Mouse (Mus musculus): ENCODE results near the gene Ednra. TPM values are rescaled to one million over a fixed set of nuclear protein-coding genes. Genes with fewer than 3 reads are reported as not detected.

Ednra gene
- total RNA-seq (2021): 10 to 100 TPM; 45.8 to 50.9 TPM

DNA sequence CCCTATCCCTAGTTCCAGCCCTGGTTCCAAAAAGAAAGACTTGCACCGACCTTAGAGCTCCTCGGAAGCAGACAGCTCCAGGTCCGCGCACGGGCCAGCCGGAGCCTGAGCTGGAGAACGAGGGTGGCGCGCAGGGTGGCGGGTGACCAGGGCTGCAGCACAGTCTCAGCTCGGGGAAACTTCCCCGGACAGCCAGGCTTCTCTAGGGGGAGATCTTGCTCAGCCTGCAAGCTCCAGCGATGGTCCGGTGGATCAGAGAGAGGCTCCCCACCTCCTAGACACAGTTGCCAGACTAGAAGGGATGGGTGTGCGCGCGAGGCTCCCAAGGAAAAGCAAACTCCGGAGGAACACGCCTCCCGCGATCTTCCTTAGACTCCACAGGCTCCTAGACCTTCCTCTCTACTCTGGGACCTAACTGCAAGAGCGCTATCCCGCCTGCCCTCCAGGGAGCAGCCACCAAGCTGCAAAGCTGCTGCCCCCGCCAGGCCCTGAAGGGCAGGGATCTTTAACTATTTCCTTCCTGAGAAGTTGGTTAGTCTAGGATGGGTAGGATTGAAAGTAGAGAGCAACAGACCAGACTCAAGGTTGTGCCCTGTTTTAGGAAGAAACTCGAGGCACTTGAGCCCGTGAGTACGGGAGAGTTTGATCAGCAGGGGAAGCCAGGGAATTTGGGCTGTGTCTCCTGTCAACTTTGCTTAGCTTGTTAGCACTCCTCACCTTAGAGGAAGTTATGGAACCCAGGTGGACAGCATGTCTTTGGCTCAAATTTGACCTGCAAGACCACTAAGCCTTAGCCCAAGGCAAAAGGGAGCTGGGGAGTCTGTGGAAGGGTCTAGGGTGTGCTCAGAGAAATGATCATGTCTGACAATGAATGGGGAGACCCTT is at the start of gene Ednra:
Gene Ednra (minus strand): TSS at position 419 of the 885 bp plus-strand sequence.
- DNase-seq (ENCODE audit: low spot score): peak; percentile 40
- intact Hi-C loops (cut with DNase I): loop anchor here (5.0 kb wide), 3 partner anchors 42 to 278 kb away; no protein-coding TSS in a partner anchor

DNA sequence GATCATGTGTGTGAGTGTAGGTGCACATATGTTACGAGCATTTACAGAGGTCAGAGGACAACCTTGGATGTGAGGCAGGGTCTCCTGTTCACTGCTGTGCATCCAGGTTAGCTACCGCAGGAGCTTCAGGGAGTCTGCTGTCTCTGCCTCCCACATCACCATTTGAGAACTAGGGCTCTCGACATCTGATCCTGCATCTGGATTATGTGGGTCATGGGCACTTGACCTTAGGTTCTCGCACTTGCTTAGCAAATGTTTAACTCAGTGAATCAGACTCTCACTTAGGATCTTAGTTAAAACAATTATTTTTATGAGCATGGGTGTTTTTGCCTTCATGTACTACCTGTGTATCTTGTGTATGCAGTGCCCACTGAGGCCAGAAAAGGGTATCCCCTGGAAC is 49.6 kb upstream of the Ednra start:
- intact Hi-C loops (cut with DNase I): no loop called here
- DNase-seq (ENCODE audit: low spot score): no peak

DNA sequence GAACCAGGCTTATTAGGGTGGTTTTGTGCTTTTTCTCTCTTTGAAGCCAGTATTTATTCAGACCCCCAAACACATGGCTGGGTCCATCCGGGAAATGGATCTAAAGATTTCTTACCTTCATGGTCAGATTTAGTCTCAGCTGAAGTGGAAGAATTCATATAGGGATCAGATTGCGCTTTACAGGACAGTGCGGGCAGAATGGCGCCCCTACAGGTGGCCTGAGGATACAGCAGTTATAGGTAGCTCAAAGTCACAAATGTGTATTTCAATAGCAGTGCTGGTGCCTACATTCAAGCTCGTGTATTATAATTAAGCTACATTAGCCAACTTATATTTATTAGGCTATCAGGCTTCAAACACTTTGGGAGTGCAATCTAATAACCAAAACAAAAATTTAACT is 49.0 kb upstream of the Ednra start:
- no peak for DNase-seq (ENCODE audit: low spot score)
- intact Hi-C loops (cut with DNase I): no loop called here

DNA sequence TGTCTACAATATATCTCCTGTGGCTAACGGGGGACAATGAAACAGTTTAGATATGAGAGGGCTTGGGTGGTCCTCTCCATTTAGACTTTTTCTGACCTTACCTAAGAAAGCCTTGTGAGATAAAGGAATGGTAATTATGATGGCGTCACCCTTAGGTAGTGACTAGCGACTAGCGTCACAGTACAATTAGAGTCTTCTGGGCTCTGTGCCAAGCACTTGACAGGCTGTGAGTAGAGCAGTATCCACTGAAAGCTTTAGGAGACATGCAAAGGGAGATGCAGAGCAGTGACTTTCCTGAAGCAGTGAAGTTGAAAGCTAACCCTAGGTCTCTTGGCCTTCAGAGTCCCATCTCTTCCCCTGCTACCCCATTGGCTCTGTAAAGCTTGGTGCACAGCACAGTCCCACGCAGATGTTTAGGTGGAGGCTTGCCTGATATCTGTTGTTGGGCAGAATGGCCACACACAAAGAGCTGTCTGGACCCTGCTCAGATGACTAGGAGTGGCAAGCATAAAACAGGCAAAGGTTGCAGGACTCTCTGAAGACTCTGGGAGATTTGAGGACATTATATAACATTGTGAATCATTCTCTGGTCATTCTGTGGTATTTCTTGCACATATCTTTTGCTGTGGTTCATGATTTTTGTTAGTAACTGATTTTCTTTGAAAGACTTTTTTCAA is 48.1 kb upstream of the Ednra start:
- DNase-seq (ENCODE audit: low spot score): no peak
- intact Hi-C loops (cut with DNase I): no loop called here

DNA sequence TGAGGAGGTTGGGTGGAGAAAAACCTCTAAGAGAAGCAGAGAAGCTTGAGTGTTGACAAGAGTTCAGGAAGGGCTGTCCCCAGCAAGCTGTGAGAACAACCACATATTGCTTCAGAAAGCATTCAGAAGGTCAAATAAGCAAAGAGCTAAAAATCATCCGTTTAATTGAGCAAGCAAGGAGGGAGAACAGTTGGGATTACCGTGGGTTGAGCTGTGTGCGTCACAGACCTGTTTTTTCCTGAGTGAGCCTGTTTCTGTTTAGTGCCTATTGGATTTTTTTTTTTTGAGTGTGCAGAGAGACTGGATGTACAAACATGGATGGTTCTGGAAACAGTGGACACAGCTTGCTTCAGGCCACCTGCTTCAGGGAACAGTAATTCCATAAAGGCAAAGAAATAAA is 46.7 kb upstream of the Ednra start:
- intact Hi-C loops (cut with DNase I): no loop called here
- DNase-seq (ENCODE audit: low spot score): no peak

DNA sequence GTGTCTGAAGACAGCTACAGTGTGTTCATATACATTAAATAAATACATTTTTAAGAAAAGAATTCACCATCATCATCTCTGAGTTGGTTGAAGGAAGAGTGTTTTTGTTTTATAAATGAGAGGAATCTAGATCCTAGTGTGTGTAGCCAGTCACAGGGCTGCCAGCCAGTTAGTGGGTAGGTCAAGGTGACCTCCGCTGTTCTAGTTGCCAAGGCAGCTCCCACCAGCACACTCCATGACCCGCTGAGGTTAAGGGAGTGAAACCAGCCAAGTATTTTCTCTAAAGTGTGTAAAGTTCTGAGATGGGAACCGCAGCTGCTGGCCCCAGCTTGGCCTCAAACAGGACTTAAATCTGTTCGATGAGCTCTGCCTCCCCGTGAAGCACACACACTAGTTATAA is 44.7 kb upstream of the Ednra start:
- DNase-seq (ENCODE audit: low spot score): no peak
- intact Hi-C loops (cut with DNase I): no loop called here

DNA sequence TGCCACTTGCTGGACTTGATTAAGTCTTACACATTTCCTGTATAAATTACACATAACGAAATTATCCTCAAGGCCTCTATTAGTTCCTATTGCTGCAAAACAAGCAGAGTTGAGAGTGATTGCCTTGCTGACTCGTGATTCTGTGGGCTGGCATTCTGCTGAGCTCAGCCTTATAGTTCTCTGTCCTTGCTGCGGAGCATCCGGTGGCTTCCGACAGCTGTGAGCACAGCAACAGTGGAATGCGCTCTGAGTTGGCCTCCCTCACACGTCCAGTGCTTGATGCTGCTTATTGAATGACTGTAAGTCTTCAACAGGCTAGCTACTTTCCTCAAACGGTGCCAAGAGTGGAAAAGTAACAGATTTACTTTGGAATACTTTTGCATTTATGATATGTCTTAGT is 40.0 kb upstream of the Ednra start:
- intact Hi-C loops (cut with DNase I): no loop called here
- no peak for DNase-seq (ENCODE audit: low spot score)

DNA sequence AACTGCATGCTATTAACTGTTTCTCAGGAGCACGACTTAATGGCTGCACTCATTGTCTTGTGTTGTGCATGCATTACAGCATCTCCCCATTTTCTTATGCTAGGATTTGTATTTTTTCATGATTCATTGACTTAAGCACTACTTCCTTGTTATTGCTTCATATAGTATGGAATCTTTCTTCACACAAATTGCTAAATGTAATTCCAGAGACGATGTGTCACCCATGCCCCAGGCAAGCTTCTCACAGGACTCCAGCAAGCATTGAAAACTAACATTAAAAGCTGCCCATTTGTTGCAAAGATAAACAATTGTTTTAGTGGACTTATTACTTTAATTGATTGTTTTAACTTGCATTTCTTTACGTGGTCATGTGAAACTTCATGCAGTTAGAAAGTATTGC is 38.7 kb upstream of the Ednra start:
- intact Hi-C loops (cut with DNase I): no loop called here
- no peak for DNase-seq (ENCODE audit: low spot score)

DNA sequence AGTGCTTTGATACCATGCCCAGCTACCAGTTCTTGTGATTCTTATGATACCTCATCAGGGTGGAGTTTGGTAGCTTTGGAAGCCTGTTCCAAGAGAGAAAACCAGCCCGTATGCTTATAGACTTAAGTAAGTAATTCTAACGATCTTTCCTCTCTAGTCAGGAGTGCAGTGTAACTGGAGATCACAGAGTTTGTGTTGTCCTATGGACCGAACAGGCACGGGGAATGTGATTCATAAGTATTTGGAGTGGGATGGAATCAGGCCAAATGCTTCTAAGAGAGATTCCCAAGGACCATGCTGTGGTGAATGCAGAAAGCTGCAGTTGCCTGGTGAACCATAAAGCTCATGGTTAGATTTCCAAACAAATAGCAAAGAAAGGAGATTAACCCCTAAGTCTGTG is 31.2 kb upstream of the Ednra start:
- intact Hi-C loops (cut with DNase I): no loop called here
- DNase-seq (ENCODE audit: low spot score): no peak

DNA sequence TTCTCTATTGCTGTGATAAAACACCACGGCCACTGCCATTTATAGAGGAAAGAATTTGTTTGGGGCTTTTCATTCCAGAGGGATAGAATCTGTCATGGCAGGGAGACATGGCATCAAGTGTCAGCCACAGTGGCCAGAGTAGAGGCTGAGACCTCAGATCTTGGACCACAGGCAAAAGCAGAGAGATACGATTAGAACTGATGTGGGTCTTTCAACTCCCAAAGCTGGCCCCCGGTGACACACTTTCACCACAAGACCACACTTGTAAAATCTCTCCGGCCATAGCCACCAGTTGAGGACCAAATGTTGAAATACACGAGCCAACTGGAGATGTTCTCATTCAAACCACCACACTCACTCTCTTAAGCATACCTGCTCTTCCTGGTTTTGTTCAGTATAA is 29.5 kb upstream of the Ednra start:
- intact Hi-C loops (cut with DNase I): no loop called here
- no peak for DNase-seq (ENCODE audit: low spot score)

DNA sequence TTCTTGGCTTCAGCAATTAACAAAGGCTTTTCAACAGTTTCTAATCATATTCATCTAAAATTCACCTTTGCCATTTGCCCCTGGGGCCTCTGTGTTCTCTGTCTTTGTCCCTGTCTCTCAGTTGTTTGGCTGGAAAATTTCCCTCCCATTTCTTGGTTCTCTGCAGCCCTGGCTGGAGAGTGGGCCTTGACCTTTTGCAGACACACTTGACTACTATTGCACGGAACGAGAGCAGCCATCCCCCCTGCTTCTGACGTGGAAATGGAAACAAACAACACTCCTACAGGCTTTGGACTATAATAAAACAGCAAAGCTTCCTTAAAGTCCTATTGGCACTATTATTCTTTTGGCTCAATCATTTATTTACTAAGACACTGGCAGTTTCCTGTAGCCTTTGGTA is 27.8 kb upstream of the Ednra start:
- intact Hi-C loops (cut with DNase I): no loop called here
- no peak for DNase-seq (ENCODE audit: low spot score)

DNA sequence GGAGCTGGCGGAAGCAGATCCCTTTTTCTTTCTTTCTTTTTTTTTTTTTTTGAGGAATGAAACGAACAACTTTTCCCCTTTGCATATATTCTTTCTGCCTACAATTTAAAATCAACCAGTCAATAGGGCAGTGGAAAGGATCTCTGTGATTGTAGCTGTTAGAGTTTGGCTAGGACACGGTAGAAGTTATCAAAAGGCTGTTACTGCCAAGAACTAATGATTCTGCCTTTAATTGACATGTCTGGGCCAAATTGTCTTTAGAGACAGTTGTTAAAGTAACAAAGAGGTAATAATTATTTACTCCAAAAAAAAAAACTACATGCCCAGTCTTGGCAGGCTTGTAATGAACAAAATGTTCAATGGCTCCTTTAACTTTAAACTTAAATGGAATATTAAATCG is 26.1 kb upstream of the Ednra start:
- DNase-seq (ENCODE audit: low spot score): no peak
- intact Hi-C loops (cut with DNase I): no loop called here

DNA sequence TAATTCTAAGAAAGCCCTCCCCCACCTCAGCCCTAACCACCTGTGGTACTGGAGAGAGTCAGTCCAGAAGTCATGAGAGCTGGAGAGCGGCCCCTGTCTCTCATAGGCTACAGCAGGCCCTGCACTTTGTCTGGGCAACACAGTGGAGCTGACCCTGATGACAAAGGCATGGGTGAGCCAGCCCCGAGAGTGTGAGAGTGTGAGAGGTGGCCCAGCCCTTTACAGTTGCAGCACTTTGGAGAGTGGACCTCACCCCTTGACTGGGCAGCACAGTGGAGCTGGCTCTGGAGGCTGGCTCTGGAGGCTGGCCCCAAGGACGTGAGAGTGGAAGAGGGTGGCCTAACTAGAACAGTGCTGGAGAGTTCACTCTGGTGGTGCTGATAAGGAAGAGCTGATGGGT is 20.2 kb upstream of the Ednra start:
- intact Hi-C loops (cut with DNase I): no loop called here
- DNase-seq (ENCODE audit: low spot score): no peak

DNA sequence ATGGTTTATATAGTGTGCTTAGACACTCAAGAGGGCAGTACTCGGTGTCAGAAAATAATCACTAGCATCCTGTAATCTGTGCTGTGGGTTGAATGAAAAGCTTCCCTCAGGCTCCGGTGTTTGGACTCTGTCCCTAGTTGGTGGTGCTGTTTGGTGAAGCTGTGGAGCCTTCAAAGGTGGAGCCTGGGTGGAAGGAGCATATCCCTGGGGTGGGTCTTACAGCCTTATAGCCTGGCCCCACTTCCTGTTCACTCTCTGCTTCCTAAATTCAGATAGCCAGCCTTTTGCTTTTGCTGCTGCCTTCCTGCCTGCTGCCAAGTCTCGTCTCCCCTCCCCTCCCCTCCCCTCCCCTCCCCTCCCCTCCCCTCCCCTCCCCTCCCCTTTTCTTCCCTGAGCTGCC is 18.1 kb upstream of the Ednra start:
- intact Hi-C loops (cut with DNase I): no loop called here
- no peak for DNase-seq (ENCODE audit: low spot score)

DNA sequence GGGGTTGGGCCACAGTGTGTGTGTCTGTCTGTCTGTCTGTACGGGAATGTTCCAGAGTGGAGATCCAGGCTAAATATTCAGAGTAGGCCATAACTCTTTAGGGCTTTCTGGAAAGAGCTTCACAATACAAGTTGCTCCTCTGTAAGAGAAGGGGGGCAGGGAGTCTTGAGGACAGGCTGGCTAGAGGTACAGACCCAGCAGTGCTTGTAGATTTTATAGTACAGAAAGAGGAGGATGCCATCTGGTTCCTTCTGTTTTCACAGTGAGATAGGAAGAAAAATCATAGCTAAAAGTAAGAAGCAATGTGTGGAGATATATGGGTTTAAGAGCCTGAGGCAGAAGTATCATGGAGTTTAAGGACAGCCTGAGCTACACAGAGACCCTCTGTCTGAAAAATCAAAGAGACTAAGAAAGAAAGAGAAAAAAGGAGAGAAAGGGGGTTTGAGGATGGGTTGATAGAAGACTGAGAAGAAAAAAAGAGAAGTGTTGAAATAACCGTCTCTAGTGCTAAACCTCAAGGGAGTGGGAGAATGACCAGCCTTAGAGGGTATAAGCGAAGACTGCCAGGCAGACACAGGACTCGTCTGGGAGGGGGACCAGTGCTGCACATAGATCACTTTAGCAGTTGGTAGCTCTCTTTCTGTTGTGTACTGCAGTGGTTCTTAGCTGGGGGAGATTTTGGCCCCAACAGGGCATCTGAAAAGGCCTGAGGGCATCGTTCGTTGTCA is 16.9 kb upstream of the Ednra start:
- intact Hi-C loops (cut with DNase I): no loop called here
- DNase-seq (ENCODE audit: low spot score): no peak

DNA sequence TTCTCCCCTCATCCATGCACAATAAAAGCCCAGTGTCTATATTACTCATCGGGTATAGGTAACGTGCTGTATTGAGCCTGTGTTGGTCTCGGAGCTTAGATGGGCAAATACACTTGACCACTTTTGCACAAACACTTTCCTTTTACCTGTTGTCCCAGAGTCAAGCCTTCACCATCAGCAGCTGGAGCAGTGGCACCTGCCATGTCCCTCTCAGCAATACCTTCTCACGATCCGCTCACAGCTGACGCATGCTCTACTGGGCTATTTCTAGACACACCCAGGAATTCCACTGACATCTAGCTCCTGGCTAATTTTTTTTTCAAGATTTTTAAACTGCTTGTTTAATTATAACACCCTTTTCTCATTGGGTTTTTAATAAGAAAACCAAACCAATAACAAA is 14.2 kb upstream of the Ednra start:
- no peak for DNase-seq (ENCODE audit: low spot score)
- intact Hi-C loops (cut with DNase I): no loop called here

DNA sequence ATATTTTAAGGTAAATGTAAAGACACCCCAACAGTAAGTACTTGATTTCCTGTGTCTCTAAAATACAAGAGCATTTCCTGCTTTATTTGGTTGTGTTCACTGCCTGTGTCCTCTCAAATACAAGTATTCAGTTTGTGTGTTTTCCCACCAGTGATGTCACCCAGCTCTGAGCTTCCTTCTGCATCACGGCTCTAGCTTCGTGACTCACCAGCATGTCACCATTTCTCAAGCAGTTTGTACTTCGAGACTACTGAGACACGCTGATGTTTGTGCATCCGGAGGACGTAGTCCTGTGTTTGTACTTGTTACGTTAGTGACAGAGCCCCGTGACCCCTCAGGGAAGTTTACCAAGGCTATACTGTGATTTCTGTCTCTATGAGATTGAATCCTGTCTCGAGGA is 13.1 kb upstream of the Ednra start:
- no peak for DNase-seq (ENCODE audit: low spot score)

DNA sequence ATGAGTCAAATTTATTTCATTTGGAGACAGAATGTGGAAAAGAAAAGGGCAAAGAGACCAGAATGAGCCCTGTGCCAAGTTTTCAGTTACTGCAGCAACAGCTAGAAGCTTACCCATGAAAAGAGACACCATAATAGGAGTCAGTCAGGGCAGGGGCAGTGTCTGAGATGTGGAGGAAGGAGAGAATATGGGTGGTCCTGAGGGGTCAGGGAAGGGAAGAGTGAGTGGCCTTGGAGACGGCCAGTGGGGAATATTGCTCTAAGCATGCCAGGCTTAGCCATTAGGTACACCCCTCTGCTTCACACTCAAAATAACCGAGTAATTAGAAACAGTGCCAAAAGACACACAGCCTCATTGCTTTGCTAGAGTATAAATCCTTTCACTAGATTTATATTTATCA is 9.5 kb upstream of the Ednra start:
- no peak for DNase-seq (ENCODE audit: low spot score)
- intact Hi-C loops (cut with DNase I): no loop called here

More for the DNA sequence above, 13.1 kb upstream of the Ednra start:
- intact Hi-C loops (cut with DNase I): no loop called here

DNA sequence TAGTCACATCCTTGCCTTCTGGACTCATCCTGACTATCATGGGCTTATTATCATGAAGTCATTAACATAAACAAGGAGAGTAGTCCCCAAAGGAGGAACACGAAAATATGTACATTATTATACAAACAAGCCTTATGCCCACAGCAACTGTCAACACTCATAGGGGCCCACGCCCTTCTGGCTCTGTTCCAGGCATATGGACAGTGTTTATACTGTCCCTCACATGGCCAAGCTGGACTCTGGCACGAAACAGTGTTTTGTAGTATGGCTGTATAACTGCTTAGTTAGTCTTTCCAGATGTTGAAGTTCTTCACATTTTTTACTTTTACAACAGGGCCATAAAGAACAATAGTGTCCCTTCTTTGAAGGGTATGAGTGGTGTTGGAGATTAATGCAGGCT is 8.7 kb upstream of the Ednra start:
- intact Hi-C loops (cut with DNase I): no loop called here
- DNase-seq (ENCODE audit: low spot score): no peak

DNA sequence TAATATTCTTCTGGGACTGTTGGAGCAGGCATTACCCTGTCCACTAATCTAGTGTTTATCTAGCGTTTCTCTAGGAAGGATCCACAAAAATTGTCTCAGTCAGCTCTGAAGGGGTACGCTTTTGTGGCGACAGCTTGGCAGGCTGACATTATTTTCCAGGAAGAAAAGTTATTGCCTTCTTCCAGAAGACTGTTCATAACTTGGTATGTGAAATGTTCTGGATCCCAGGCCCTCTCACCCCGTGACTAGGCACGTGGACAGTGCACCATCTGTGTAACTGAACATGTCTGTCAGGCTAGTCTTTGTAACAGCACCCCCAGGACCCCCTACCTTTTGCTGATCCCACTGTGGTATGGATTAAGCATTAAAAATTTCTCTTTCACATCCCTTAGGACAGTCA is 1.1 kb upstream of the Ednra start:
- intact Hi-C loops (cut with DNase I): no loop called here
- DNase-seq (ENCODE audit: low spot score): no peak

DNA sequence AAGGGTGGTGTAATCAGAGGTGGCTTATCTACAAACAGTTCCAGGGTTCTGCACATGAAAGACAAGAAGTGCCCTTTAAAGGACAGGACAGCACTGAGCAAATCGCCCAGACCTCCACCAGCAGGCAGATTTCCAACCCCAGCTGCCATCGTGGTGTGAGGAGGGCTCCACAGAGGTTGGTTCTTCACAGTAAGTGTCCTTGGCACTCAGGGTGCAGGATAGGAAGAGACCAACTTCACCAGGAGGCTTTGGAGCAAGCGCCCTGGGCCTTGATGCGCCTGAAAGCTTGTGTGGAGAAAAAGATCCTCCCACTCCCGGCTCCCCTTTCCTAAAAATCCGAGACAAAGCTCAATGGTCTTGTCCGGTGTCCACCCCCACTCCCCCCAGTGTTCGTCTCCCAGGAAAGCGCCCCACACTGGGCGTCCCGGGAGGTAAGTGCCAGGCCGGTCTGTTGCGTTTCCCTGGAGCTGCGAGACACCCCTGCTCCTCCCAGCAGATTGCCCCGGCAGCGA is 674 bp downstream of the Ednra start:
- intact Hi-C loops (cut with DNase I): loop anchor here (5.0 kb wide), 3 partner anchors 41 to 279 kb away; no protein-coding TSS in a partner anchor
- DNase-seq (ENCODE audit: low spot score): peak; percentile 24
